Mouse (Mus musculus): ENCODE measurements around the gene Tor1aip1. TPM values are rescaled to one million over a fixed set of nuclear protein-coding genes. Genes with fewer than 3 reads are reported as not detected.
"Not testable (repeated sequence)": the region's sequence is repeated elsewhere in the genome, so short reads cannot be mapped to it uniquely, and the experiment has no call there.

The Tor1aip1 gene
- polyA plus RNA-seq, 1 experiment, result 29.9 TPM

GRCm38 (mm10) chr1:156044211-156044611 lies 7.9 kb upstream of the Tor1aip1 start:
- Histone ChIP-seq H3K4me3 (ENCODE audit: low read depth, low read length) (no peak overlapping the region), H3K4me1 (ENCODE audit: control insufficient read depth, insufficient read depth, low read length) (no peaks in the 10 kb centered on the region), H3K9ac (ENCODE audit: low read depth, poor library complexity, severe bottlenecking) (no peak overlapping the region), H3K27ac (ENCODE audit: insufficient read depth, low read length) (no peak overlapping the region), H3K27me3 (ENCODE audit: control insufficient read depth, insufficient read depth, low read length, poor library complexity, severe bottlenecking) (no peaks in the 10 kb centered on the region), H3K36me3 (ENCODE audit: control insufficient read depth, insufficient read depth, low read length, poor library complexity, severe bottlenecking) (peaks cover 52% of the 10 kb centered on the region), H3K9me3 (replicated peaks; ENCODE audit: control insufficient read depth, insufficient read depth, low read length, poor library complexity, severe bottlenecking) (no peaks in the 10 kb centered on the region)
- no peak for TF ChIP-seq CTCF (IDR thresholded peaks at IDR 0.05; ENCODE audit: low read depth, low read length)
- no peak for TF ChIP-seq EP300 (IDR thresholded peaks at IDR 0.05; ENCODE audit: insufficient read depth, low read depth, low read length)
- no peak for TF ChIP-seq POLR2A (IDR thresholded peaks at IDR 0.05; ENCODE audit: insufficient read depth, low read length)

- Histone ChIP-seq H3K27ac (ENCODE audit: insufficient read depth, low read length) (no peak overlapping the region), H3K4me1 (ENCODE audit: control insufficient read depth, insufficient read depth, low read length) (no peaks in the 10 kb centered on the region), H3K36me3 (ENCODE audit: control insufficient read depth, insufficient read depth, low read length, poor library complexity, severe bottlenecking) (peaks cover 44% of the 10 kb centered on the region), H3K9me3 (replicated peaks; ENCODE audit: control insufficient read depth, insufficient read depth, low read length, poor library complexity, severe bottlenecking) (no peaks in the 10 kb centered on the region), H3K9ac (ENCODE audit: low read depth, poor library complexity, severe bottlenecking) (0 out of 2 replicates have a peak overlapping the region, but pooled peaks have one; percentile 34), H3K27me3 (ENCODE audit: control insufficient read depth, insufficient read depth, low read length, poor library complexity, severe bottlenecking) (no peaks in the 10 kb centered on the region), H3K4me3 (ENCODE audit: low read depth, low read length) (no peak overlapping the region)
- TF ChIP-seq CTCF (IDR thresholded peaks at IDR 0.05; ENCODE audit: low read depth, low read length) (peak; percentile 8), EP300 (IDR thresholded peaks at IDR 0.05; ENCODE audit: insufficient read depth, low read depth, low read length) (no peak)
Measured at GRCm38 (mm10) chr1:156043027-156043426, 6.7 kb upstream of the Tor1aip1 start.

- H3K4me1 ChIP-seq (ENCODE audit: control insufficient read depth, insufficient read depth, low read length), result no peaks in the 10 kb centered on the region
- no peaks in the 10 kb centered on the region for H3K9me3 ChIP-seq (replicated peaks; ENCODE audit: control insufficient read depth, insufficient read depth, low read length, poor library complexity, severe bottlenecking)
- peaks cover 40% of the 10 kb centered on the region for H3K36me3 ChIP-seq (ENCODE audit: control insufficient read depth, insufficient read depth, low read length, poor library complexity, severe bottlenecking)
- no peak overlapping the region for H3K27ac ChIP-seq (ENCODE audit: insufficient read depth, low read length)
- TF ChIP-seq CTCF (IDR thresholded peaks at IDR 0.05; ENCODE audit: low read depth, low read length) (no peak), EP300 (IDR thresholded peaks at IDR 0.05; ENCODE audit: insufficient read depth, low read depth, low read length) (no peak), POLR2A (IDR thresholded peaks at IDR 0.05; ENCODE audit: insufficient read depth, low read length) (no peak)
- no peak overlapping the region for H3K4me3 ChIP-seq (ENCODE audit: low read depth, low read length)
- no peaks in the 10 kb centered on the region for H3K27me3 ChIP-seq (ENCODE audit: control insufficient read depth, insufficient read depth, low read length, poor library complexity, severe bottlenecking)
- peak overlapping the region; percentile 34 for H3K9ac ChIP-seq (ENCODE audit: low read depth, poor library complexity, severe bottlenecking)
Measured at GRCm38 (mm10) chr1:156042481-156042880, 6.2 kb upstream of the Tor1aip1 start.

GRCm38 (mm10) chr1:156041451-156042241 lies 5.4 kb upstream of the Tor1aip1 start:
- no peak for TF ChIP-seq EP300 (IDR thresholded peaks at IDR 0.05; ENCODE audit: insufficient read depth, low read depth, low read length)
- no peak for TF ChIP-seq CTCF (IDR thresholded peaks at IDR 0.05; ENCODE audit: low read depth, low read length)
- TF ChIP-seq POLR2A (IDR thresholded peaks at IDR 0.05; ENCODE audit: insufficient read depth, low read length), result no peak
- peak overlapping the region; percentile 51 for H3K4me3 ChIP-seq (ENCODE audit: low read depth, low read length)
- H3K4me1 ChIP-seq (ENCODE audit: control insufficient read depth, insufficient read depth, low read length), result no peaks in the 10 kb centered on the region
- peaks cover 34% of the 10 kb centered on the region for H3K36me3 ChIP-seq (ENCODE audit: control insufficient read depth, insufficient read depth, low read length, poor library complexity, severe bottlenecking)
- H3K9me3 ChIP-seq (replicated peaks; ENCODE audit: control insufficient read depth, insufficient read depth, low read length, poor library complexity, severe bottlenecking), result no peaks in the 10 kb centered on the region
- H3K9ac ChIP-seq (ENCODE audit: low read depth, poor library complexity, severe bottlenecking), result peak overlapping the region; percentile 34
- no peak overlapping the region for H3K27ac ChIP-seq (ENCODE audit: insufficient read depth, low read length)
- H3K27me3 ChIP-seq (ENCODE audit: control insufficient read depth, insufficient read depth, low read length, poor library complexity, severe bottlenecking), result no peaks in the 10 kb centered on the region

- H3K27ac ChIP-seq (ENCODE audit: insufficient read depth, low read length), result peak overlapping the region; percentile 51; the same call in 1 of the 2 replicates
- H3K27me3 ChIP-seq (ENCODE audit: control insufficient read depth, insufficient read depth, low read length, poor library complexity, severe bottlenecking), result no peaks in the 10 kb centered on the region
- no peaks in the 10 kb centered on the region for H3K4me1 ChIP-seq (ENCODE audit: control insufficient read depth, insufficient read depth, low read length)
- TF ChIP-seq CTCF (IDR thresholded peaks at IDR 0.05; ENCODE audit: low read depth, low read length), result no peak
- peak; percentile 99 for TF ChIP-seq POLR2A (IDR thresholded peaks at IDR 0.05; ENCODE audit: insufficient read depth, low read length)
- TF ChIP-seq EP300 (IDR thresholded peaks at IDR 0.05; ENCODE audit: insufficient read depth, low read depth, low read length), result 0 out of 2 replicates have a peak, but pooled peaks have one; percentile 61
- H3K9me3 ChIP-seq (replicated peaks; ENCODE audit: control insufficient read depth, insufficient read depth, low read length, poor library complexity, severe bottlenecking), result no peaks in the 10 kb centered on the region
- peak overlapping the region; percentile 51 for H3K4me3 ChIP-seq (ENCODE audit: low read depth, low read length)
- peaks cover 28% of the 10 kb centered on the region for H3K36me3 ChIP-seq (ENCODE audit: control insufficient read depth, insufficient read depth, low read length, poor library complexity, severe bottlenecking)
- peak overlapping the region; percentile 34 for H3K9ac ChIP-seq (ENCODE audit: low read depth, poor library complexity, severe bottlenecking)
Measured at GRCm38 (mm10) chr1:156040731-156041401, 4.6 kb upstream of the Tor1aip1 start.

- H3K27me3 ChIP-seq (ENCODE audit: control insufficient read depth, insufficient read depth, low read length, poor library complexity, severe bottlenecking); H3K27ac ChIP-seq (ENCODE audit: insufficient read depth, low read length); H3K9me3 ChIP-seq (replicated peaks; ENCODE audit: control insufficient read depth, insufficient read depth, low read length, poor library complexity, severe bottlenecking); H3K4me1 ChIP-seq (ENCODE audit: control insufficient read depth, insufficient read depth, low read length); H3K9ac ChIP-seq (ENCODE audit: low read depth, poor library complexity, severe bottlenecking); H3K4me3 ChIP-seq (ENCODE audit: low read depth, low read length): not testable (repeated sequence)
- TF ChIP-seq CTCF (IDR thresholded peaks at IDR 0.05; ENCODE audit: low read depth, low read length), result peak; percentile 18
- peaks cover 22% of the 10 kb centered on the region for H3K36me3 ChIP-seq (ENCODE audit: control insufficient read depth, insufficient read depth, low read length, poor library complexity, severe bottlenecking)
Measured at GRCm38 (mm10) chr1:156039989-156040388, 3.7 kb upstream of the Tor1aip1 start.
